Comparison of ENCODE assay signal across 30 mouse cellular contexts in the genomic region with DNA sequence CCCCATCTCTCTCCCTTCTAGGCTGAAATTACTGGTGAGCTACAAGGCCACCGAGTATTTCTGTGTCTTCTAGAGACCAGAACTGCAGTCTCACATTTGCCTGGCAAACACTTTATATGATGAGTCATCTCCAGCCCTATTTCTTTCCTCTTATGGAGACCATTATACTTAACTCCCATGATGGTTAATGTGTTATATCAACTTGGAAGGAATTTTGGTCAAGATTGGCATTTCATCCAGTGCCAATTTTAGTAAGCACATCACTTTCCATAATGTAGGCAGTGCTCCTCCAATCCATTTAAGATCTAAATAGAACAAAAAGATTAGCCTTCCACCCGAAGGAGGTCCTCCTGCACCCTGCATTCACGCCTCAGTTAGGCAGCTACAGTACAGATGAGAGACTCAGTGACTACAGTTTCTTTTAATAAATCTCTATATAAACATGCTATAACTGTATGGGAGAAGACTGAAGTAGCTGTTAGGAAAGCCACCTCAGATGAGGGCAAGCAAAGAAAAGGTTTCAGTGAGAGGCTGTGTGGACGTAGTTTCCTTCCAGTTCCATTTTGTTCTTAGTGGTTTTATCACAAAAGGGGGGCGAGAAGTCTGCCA. TPM values are rescaled to one million over a fixed set of nuclear protein-coding genes. Genes with fewer than 3 reads are reported as not detected.
A peak's percentile ranks its signal among the peaks of the same experiment; 100 is the strongest.
DNase-seq lines count a peak whose midpoint lies in the region; ATAC-seq lines count a peak whose summit lies in the region.
"Had no signal": no experiment of that assay in that cellular context is flagged by ENCODE, and none has a peak within 500 bp of the region (broad histone marks: within the 10 kb centered on the region; RNA-seq: fewer than 3 reads in every experiment).

No protein-coding gene starts in this region.

- no peak overlapping the region for H3K4me3 ChIP-seq in hindbrain, embryonic 12.5 days
- no peak overlapping the region for H3K4me3 ChIP-seq in midbrain, embryonic 11.5 days (ENCODE audit: low read depth, low read length)
- H3K4me3 ChIP-seq: embryonic facial prominence, embryonic 10.5 days; embryonic facial prominence, embryonic 13.5 days; erythroblast, embryonic 14.5 days; forebrain, embryonic 12.5 days; forebrain, embryonic 15.5 days; gastrocnemius, adult 2 months; heart, embryonic 10.5 days; heart, embryonic 13.5 days; hindbrain, embryonic 15.5 days had no signal

- H3K9ac ChIP-seq in hindbrain, embryonic 12.5 days, result no peak overlapping the region
- no peak overlapping the region for H3K9ac ChIP-seq in midbrain, embryonic 11.5 days (ENCODE audit: low read length)
- H3K9ac ChIP-seq: embryonic facial prominence, embryonic 13.5 days; forebrain, embryonic 12.5 days; forebrain, embryonic 15.5 days; heart, embryonic 13.5 days; hindbrain, embryonic 15.5 days had no signal

- peak; percentile 14 for DNase-seq in heart, adult 11 months
- no peak for DNase-seq in heart, adult 9 months (ENCODE audit: low spot score in 2 of 2)
- DNase-seq in 416B (ENCODE audit: low read depth) (peak; percentile 20), NIH3T3 (ENCODE audit: low read depth) (peak; percentile 44)
- DNase-seq in B cell, adult 2 months, result no peak
- no peak for DNase-seq in midbrain, embryonic 11.5 days (ENCODE audit: low spot score, missing footprints)
- DNase-seq: adrenal gland, postnatal 10 days; adrenal gland, postnatal 36 days; cerebellum, adult 11 months; cerebellum, adult 2 months; cerebellum, adult 9-11 months; cerebellum, postnatal 25 days; gastrocnemius, adult 2 months; gastrocnemius, postnatal 14 days; heart, adult 18-20 months; heart, postnatal 14 days; heart, postnatal 4 days had no signal

- 89% methylated on average over 5 of the region's 5 CpGs for WGBS in hindbrain, embryonic 12.5 days
- 89% methylated on average over 5 of the region's 5 CpGs for WGBS in midbrain, embryonic 11.5 days

- H3K4me2 ChIP-seq in hindbrain, embryonic 12.5 days (replicated peaks), result no peak overlapping the region
- no peak overlapping the region for H3K4me2 ChIP-seq in midbrain, embryonic 11.5 days
- H3K4me2 ChIP-seq: embryonic facial prominence, embryonic 13.5 days; forebrain, embryonic 12.5 days; forebrain, embryonic 15.5 days; heart, embryonic 13.5 days; hindbrain, embryonic 15.5 days had no signal

- peaks cover 4% of the 10 kb centered on the region; the same call in 1 of the 2 replicates for H3K36me3 ChIP-seq in hindbrain, embryonic 12.5 days
- H3K36me3 ChIP-seq in midbrain, embryonic 11.5 days (ENCODE audit: control insufficient read depth, insufficient read depth, low read length), result no peaks in the 10 kb centered on the region
- H3K36me3 ChIP-seq: forebrain, embryonic 12.5 days; forebrain, embryonic 15.5 days; G1E had no signal

- H3K27me3 ChIP-seq in hindbrain, embryonic 12.5 days, result no peaks in the 10 kb centered on the region
- H3K27me3 ChIP-seq in midbrain, embryonic 11.5 days (ENCODE audit: control insufficient read depth, insufficient read depth, low read length), result no peaks in the 10 kb centered on the region
- H3K27me3 ChIP-seq: CH12.LX; embryonic facial prominence, embryonic 13.5 days; forebrain, embryonic 12.5 days; forebrain, embryonic 15.5 days; heart, embryonic 13.5 days; hindbrain, embryonic 15.5 days; Patski had no signal

- no peaks in the 10 kb centered on the region for H3K9me3 ChIP-seq in hindbrain, embryonic 12.5 days (replicated peaks)
- no peaks in the 10 kb centered on the region for H3K9me3 ChIP-seq in midbrain, embryonic 11.5 days (ENCODE audit: control insufficient read depth, low read length)
- H3K9me3 ChIP-seq: embryonic facial prominence, embryonic 10.5 days; embryonic facial prominence, embryonic 13.5 days; forebrain, embryonic 12.5 days; forebrain, embryonic 15.5 days; G1E; heart, embryonic 10.5 days; heart, embryonic 13.5 days; hindbrain, embryonic 15.5 days had no signal

- H3K4me1 ChIP-seq in hindbrain, embryonic 12.5 days, result no peaks in the 10 kb centered on the region
- no peaks in the 10 kb centered on the region for H3K4me1 ChIP-seq in midbrain, embryonic 11.5 days (ENCODE audit: control insufficient read depth, insufficient read depth, low read length)
- H3K4me1 ChIP-seq: embryonic facial prominence, embryonic 10.5 days; embryonic facial prominence, embryonic 13.5 days; forebrain, embryonic 12.5 days; forebrain, embryonic 15.5 days; heart, embryonic 10.5 days; hindbrain, embryonic 15.5 days had no signal

- H3K27ac ChIP-seq in hindbrain, embryonic 12.5 days, result no peak overlapping the region
- H3K27ac ChIP-seq in midbrain, embryonic 11.5 days (ENCODE audit: low read depth, low read length), result no peak overlapping the region
- H3K27ac ChIP-seq: embryonic facial prominence, embryonic 10.5 days; embryonic facial prominence, embryonic 13.5 days; forebrain, embryonic 12.5 days; forebrain, embryonic 15.5 days; gastrocnemius, adult 2 months; heart, embryonic 10.5 days; heart, embryonic 13.5 days; hindbrain, embryonic 15.5 days had no signal

- no peak for ATAC-seq in hindbrain, embryonic 12.5 days (ENCODE audit: low FRiP score)
- no peak for ATAC-seq in midbrain, embryonic 11.5 days (ENCODE audit: low FRiP score)
- ATAC-seq: forebrain, embryonic 15.5 days; intestine, postnatal 0 days; Patski had no signal

RNA-seq across cellular contexts. Expression of a gene that starts 50.5 kb away (rescaled TPM):
- polyA plus RNA-seq in hindbrain, embryonic 12.5 days (2016; fragmentation: Nextera tagmentation; extraction: Ambion mirVana), result 38.0 TPM in 2 replicates
- polyA plus RNA-seq in midbrain, embryonic 11.5 days (2014; fragmentation: Nextera tagmentation; extraction: Ambion mirVana), result 23.1 and 23.4 TPM in 2 replicates

RNA-seq across cellular contexts. Expression of a gene that starts 59.1 kb away (rescaled TPM):
- 13.8 and 14.0 TPM in 2 replicates for polyA plus RNA-seq in hindbrain, embryonic 12.5 days (2016; fragmentation: Nextera tagmentation; extraction: Ambion mirVana)
- polyA plus RNA-seq in midbrain, embryonic 11.5 days (2014; fragmentation: Nextera tagmentation; extraction: Ambion mirVana), result 25.6 and 25.7 TPM in 2 replicates

Comparison
In these comparisons a context has a peak if more than half of its experiments do, and no peak if none do; other contexts are left out.
1. DNase-seq: peak in heart, adult 11 months (single experiment), 416B (single experiment) and NIH3T3 (single experiment); none in heart, adult 9 months (0 of 2), B cell, adult 2 months (0 of 2) and midbrain, embryonic 11.5 days (single experiment).